Mouse (Mus musculus) liver, embryonic 16.5 days (tissue): ENCODE results near the gene Ppp1r1b. TPM values are rescaled to one million over a fixed set of nuclear protein-coding genes. Genes with fewer than 3 reads are reported as not detected.

ENCODE experiments used
- ATAC-seq: fragments of 200-750 bp; cut with Nextera tagmentation; 2 replicates; pipeline ENCODE4 v1.8.0; 2017; ENCODE audit warnings: low read depth, mild to moderate bottlenecking, moderate number of reproducible peaks, moderate library complexity
- H3K27ac ChIP-seq: fragments of 300-500 bp; sonication (generic); 2 replicates; pipeline ENCODE4 v1.5.1; 2014; ENCODE audit warnings: mild to moderate bottlenecking, low read length
- H3K27me3 ChIP-seq: fragments of 300-500 bp; sonication (generic); 2 replicates; pipeline ENCODE4 v1.6.1; 2014; ENCODE audit warnings: low read depth, low read length, mixed read lengths; ENCODE audit not compliant: control insufficient read depth, insufficient read depth
- H3K36me3 ChIP-seq: fragments of 300-500 bp; sonication (generic); 2 replicates; pipeline ENCODE4 v1.6.1; 2014; ENCODE audit warnings: mild to moderate bottlenecking; ENCODE audit not compliant: control insufficient read depth, insufficient read depth
- H3K4me1 ChIP-seq: fragments of 300-500 bp; sonication (generic); 2 replicates; pipeline ENCODE4 v1.6.1; 2014; ENCODE audit warnings: low read depth, low read length, mixed read lengths; ENCODE audit not compliant: control insufficient read depth
- H3K4me2 ChIP-seq: fragments of 300-500 bp; sonication (generic); 2 replicates; pipeline ENCODE4 v1.6.1; 2014; ENCODE audit warnings: low read depth, low read length, mixed read lengths
- H3K4me3 ChIP-seq: fragments of 300-500 bp; sonication (generic); 2 replicates; pipeline ENCODE4 v1.5.1; 2014; ENCODE audit warnings: low read depth, mild to moderate bottlenecking, low read length
- H3K9ac ChIP-seq: fragments of 300-500 bp; sonication (generic); 2 replicates; pipeline ENCODE4 v1.6.1; 2014; ENCODE audit warnings: low read depth, low read length
- H3K9me3 ChIP-seq: fragments of 300-500 bp; sonication (generic); replicated peaks from 2 replicates; pipeline ENCODE4 v1.6.1; 2016; ENCODE audit warnings: low read length; ENCODE audit not compliant: control insufficient read depth
- WGBS: fragments of 180-500 bp; shearing (Covaris S2); extraction: QIAGEN DNeasy Blood & Tissue Kit; methylation state at CpG from one replicate; pipeline ENCODE4 v1.1.7; 2014; ENCODE audit not compliant: insufficient replicate concordance; 5-methylcytosine and 5-hydroxymethylcytosine counted together
- polyA plus RNA-seq: library from polyadenylated mRNA; unstranded; fragments of >200 nt; fragmentation: Nextera tagmentation; extraction: Ambion mirVana; gene quantifications from 2 replicates; pipeline ENCODE4 v1.2.1, GENCODE M21; 2015

The Ppp1r1b gene
- polyA plus RNA-seq, 1 experiment from 2014 or later = 1.9 TPM

DNA sequence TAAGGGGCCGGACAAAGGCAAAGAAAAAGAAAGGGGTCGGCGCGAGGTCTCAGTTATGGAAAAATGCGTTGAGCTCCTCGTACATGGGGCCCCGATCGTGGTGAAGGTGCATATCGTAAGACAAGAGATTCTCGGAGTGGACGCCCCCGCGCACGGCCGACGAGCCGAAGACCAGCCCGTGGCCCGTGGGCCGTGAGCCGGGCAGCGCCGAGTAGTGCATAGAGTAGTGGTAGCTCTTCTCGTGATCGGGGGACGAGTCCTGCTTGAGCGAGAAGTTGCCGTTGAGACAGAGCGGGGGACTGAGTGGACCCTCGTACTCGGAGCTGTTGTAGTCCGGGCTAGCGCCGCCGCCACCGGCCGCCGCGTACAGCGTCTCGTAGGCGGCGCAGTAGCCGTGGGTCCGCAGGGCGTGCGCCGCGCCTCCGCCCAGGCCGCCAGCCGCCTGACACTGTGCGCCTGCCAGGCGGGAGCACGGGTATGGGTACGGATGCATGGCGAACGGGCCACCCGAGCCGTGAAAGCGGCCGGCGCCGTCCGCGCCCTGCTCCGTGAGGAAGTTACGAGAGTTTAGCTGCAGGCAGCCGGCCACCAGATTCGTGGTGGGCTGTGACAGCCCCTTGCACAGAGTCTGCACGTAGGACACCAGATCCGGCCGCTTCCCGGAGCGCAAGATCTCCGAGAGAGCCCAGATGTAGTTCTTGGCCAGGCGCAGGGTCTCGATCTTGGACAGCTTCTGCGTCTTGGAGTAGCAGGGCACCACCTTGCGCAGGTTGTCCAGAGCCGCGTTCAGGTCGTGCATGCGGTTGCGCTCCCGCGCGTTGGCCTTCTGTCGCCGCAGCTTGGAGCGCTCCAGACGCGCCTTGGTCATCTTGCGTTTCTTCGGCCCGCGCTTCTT is 20.8 kb upstream of the Ppp1r1b start:
- no peak overlapping the region for H3K9ac ChIP-seq

DNA sequence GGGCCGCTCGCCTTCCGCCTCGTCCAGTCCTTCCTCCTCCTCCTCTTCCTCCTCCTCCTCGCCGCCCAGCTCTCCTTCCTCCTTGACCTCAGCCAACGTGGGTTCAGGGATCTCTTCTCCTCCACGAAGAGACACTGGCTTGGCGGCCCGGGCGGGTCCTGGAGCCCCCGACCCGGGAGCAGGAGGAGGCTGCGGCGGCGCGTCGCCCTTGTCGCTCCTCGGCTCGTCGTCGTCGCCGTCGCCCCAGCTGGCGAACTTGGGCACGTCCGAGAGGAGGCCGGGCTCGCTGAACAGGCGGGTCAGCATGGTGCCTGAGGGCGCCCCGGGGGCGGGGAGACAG is 20.2 kb upstream of the Ppp1r1b start:
- H3K4me3 ChIP-seq = peak overlapping the region; percentile 19
- no peaks in the 10 kb centered on the region for H3K9me3 ChIP-seq
- H3K4me1 ChIP-seq = no peaks in the 10 kb centered on the region
- H3K4me2 ChIP-seq = no peak overlapping the region
- ATAC-seq = no peak
- no peaks in the 10 kb centered on the region for H3K36me3 ChIP-seq
- WGBS = under 1% methylated on average over 35 of the region's 35 CpGs
- no peak overlapping the region for H3K9ac ChIP-seq
- H3K27me3 ChIP-seq = peaks cover 95% of the 10 kb centered on the region
- no peak overlapping the region for H3K27ac ChIP-seq

More for the DNA sequence above, 20.8 kb upstream of the Ppp1r1b start:
- Histone ChIP-seq H3K9me3 (no peaks in the 10 kb centered on the region), H3K4me3 (peak overlapping the region; percentile 1; the same call in 1 of the 2 replicates), H3K4me1 (no peaks in the 10 kb centered on the region), H3K36me3 (no peaks in the 10 kb centered on the region), H3K27ac (no peak overlapping the region), H3K4me2 (no peak overlapping the region), H3K27me3 (peaks cover 97% of the 10 kb centered on the region)
- 1% methylated on average over 89 of the region's 97 CpGs for WGBS
- ATAC-seq = no peak

DNA sequence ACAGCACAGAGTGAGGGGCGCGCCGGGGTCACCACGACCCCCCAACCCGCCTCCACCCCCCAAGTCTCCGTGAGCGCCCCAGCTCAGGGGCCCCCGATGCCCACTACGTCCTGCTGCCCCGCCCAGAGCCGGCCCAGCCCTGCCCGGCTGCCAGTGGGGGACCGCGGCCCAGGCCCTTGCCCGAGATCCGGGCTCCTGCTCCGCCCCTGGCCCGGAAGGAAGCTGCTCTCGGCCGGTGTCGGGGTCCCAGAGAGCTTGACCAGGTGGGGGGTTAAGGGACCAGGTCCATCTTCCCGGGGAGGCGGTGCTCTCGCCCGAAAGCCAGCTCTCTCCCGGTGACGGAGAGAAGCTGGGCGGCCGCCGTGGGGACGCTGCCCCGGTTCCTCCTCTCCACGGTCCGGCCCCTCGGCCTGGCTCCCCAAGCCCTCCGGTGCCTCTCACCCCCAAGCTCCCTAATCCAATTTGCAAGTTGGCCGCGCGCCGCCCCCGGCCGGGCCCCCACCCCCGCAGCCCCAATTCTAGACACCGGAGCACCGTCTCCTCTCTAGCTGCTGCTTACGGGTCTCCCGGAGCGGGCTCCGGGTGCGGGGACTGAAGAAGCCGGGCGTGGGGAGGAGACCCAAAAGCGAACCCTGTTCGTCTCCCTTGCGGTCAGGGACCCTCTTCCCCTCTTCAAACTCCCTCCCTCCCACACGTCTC is 19.7 kb upstream of the Ppp1r1b start:
- Histone ChIP-seq H3K4me3 (peak overlapping the region; percentile 19), H3K4me2 (0 out of 2 replicates have a peak overlapping the region, but pooled peaks have one; percentile 9), H3K9ac (no peak overlapping the region)

DNA sequence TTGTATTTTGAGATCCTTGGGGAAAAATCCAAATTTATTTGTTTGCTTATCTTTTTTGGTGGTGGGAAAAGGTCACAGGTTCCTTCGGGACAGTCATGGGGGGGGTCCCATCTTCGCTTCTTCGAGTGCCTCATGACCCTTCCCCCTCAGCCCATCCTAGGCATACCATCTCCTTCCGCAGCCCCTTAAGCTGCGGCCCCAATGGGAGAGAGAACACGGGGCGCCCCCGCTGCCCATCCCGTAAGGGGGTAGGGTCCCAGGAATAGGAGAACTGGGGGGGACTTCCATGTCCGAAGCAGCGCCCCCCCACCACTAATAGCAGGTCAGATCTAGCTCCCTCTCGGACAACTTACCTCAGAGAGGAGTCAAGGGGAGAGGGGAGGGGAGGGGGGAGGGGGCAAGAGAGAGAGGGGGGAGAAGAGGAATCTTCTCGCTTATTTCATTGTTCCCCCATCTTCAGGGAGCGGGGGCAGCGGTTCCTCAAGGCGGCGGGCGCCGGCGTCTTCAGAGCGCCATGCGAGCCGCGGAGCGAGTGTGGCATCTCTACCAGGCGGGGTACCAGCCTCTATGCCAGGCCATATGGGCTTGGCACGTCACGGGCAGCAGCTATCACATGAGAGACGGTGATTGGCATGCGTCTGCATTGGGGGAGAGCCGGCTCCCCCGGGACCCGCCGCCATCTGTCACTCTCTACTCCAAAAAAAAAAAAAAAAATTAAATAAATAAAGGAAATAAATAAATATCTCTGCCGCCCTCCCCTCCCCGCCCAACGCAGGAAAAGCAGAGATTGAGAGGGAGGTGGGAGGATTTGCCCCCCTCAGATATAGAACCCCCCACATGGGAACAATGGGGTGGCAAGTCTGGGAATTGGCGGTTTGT is 18.9 kb upstream of the Ppp1r1b start, which contains the start of gene Neurod2:
Neurod2 (minus strand) TSS at position 568 of the 879 bp plus-strand sequence.
- no peak within 1 kb of the TSS for H3K4me3 ChIP-seq
- no peak for ATAC-seq
- H3K4me2 ChIP-seq = 0 out of 2 replicates have a peak within 1 kb of the TSS, but pooled peaks have one; percentile 9
- H3K36me3 ChIP-seq = no peaks in the 10 kb centered on the region
- H3K27me3 ChIP-seq = peaks cover 95% of the 10 kb centered on the region
- 3% methylated on average over 38 of the region's 38 CpGs for WGBS
- no peak within 1 kb of the TSS for H3K27ac ChIP-seq
- H3K9ac ChIP-seq = no peak within 1 kb of the TSS
- no peaks in the 10 kb centered on the region for H3K4me1 ChIP-seq
- no peaks in the 10 kb centered on the region for H3K9me3 ChIP-seq

More for the DNA sequence above, 19.7 kb upstream of the Ppp1r1b start:
- Histone ChIP-seq H3K4me1 (no peaks in the 10 kb centered on the region), H3K9me3 (no peaks in the 10 kb centered on the region), H3K27me3 (peaks cover 95% of the 10 kb centered on the region), H3K27ac (no peak overlapping the region), H3K36me3 (no peaks in the 10 kb centered on the region)
- ATAC-seq = no peak
- under 1% methylated on average over 55 of the region's 56 CpGs for WGBS

DNA sequence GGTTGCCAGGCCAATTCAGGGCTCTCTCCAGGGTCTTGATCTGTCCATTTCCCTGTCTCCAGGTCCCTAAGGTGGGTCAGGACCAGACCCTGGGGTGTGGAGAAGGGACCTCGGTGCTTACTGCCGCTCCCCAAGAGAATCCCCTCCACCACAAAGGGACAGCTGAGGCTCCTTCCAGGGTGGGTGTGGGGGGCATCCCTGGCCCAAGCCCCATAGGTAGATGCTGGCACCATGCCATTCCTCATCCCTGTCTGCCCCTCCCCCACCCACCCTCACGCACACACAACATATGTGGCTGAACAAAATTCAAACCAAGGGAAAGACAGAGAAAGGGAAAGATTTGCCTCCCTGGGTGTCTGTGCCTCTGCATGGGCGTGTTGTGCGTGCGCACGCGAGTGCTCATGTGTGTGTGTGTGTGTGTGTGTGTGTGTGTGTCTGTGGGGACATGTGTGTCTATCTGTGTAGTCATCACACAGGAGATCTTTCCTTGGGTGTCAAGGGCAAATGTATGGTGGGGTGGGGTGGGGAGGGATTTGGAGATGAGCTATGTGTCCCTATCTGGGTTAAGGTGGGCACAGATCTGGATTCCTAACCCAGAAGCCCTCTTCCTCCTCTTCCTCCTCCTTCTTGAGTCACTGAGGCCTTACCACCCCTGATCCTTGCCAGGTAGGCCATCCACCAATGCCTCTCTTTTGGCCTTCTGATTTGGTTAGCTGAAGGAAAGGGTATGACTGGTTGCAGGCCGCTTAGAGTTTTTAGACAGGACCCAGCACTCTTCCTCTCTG is 18.1 kb upstream of the Ppp1r1b start:
- H3K4me2 ChIP-seq = no peak overlapping the region
- H3K9ac ChIP-seq = no peak overlapping the region
- H3K9me3 ChIP-seq = no peaks in the 10 kb centered on the region
- H3K36me3 ChIP-seq = no peaks in the 10 kb centered on the region
- no peak overlapping the region for H3K4me3 ChIP-seq
- H3K27ac ChIP-seq = no peak overlapping the region
- H3K4me1 ChIP-seq = no peaks in the 10 kb centered on the region; the same call in 1 of the 2 replicates
- WGBS = 39% methylated on average over 9 of the region's 9 CpGs
- ATAC-seq = no peak
- H3K27me3 ChIP-seq = peaks cover 95% of the 10 kb centered on the region

DNA sequence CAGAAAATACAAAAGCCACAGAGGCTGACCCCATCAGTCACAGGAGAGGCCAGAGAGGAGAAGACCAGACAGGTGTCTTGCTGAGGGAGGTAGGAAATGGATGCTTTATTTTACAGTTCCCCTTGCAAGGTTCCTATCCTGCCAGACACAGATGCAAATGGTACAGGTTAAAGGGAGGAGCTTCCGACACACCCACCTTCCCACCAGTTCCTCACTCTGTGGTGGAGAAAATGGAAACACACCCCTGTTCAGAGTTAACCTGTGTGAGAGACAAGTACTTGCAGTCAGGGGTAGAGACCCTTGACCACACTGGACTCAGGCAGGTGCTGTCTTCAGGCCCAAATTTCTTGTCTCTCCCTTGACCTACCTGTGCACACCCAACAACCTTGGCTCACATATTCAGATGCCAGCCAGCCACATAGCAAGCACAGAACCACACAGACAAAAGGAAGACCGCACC is 17.4 kb upstream of the Ppp1r1b start:
- no peaks in the 10 kb centered on the region for H3K9me3 ChIP-seq
- H3K9ac ChIP-seq = no peak overlapping the region
- H3K4me3 ChIP-seq = no peak overlapping the region
- H3K27me3 ChIP-seq = peaks cover 95% of the 10 kb centered on the region
- no peak for ATAC-seq
- H3K27ac ChIP-seq = no peak overlapping the region
- H3K4me1 ChIP-seq = no peaks in the 10 kb centered on the region; the same call in 1 of the 2 replicates
- H3K36me3 ChIP-seq = no peaks in the 10 kb centered on the region
- H3K4me2 ChIP-seq = no peak overlapping the region
- 45% methylated on average over 2 of the region's 2 CpGs for WGBS

DNA sequence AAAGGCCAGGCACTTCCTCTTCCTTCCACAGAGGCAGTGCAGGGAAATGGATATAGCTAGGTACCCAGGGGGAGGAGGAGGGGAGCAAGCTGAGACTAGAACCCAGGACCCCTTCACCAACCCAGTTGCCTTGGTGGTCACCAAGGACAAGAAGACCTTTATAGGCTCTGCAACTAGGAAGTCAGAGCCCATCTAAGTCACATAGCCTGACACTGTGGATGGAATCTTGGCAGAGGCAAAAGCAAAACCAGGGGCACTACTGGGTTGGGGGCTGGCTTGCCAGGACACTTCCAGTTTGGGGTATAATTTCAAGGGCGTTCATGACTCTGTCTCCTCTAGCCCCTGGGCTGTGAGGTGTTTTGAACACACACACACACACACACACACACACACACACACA is 16.8 kb upstream of the Ppp1r1b start:
- ATAC-seq = no peak
- H3K4me1 ChIP-seq = no peaks in the 10 kb centered on the region; the same call in 1 of the 2 replicates
- H3K36me3 ChIP-seq = no peaks in the 10 kb centered on the region
- H3K9me3 ChIP-seq = no peaks in the 10 kb centered on the region
- peaks cover 94% of the 10 kb centered on the region for H3K27me3 ChIP-seq
- WGBS = 27% methylated on average over 1 of the region's 1 CpGs
- no peak overlapping the region for H3K4me2 ChIP-seq
- no peak overlapping the region for H3K4me3 ChIP-seq
- no peak overlapping the region for H3K9ac ChIP-seq
- no peak overlapping the region for H3K27ac ChIP-seq

DNA sequence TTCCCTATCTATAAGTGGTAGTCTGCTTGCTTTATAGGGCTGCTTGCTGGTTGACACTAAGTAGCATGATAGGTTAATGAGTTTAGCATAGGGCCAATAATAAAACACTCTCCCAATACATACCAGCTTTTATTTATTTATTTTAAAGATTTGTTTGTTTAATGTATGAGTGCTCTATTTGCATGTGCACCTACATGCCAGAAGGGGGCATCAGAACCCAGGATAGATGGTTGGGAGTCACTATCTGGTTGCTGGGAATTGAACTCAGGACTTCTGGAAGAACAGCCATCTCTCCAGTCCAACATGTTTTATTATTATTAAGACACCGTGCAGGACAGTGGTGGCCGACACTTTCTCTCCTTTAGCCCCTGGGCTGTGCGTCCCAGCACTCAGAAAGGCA is 16.0 kb upstream of the Ppp1r1b start:
- 63% methylated on average over 3 of the region's 3 CpGs for WGBS
- no peaks in the 10 kb centered on the region for H3K9me3 ChIP-seq
- H3K27ac ChIP-seq = no peak overlapping the region
- no peaks in the 10 kb centered on the region; the same call in 1 of the 2 replicates for H3K4me1 ChIP-seq
- H3K9ac ChIP-seq = no peak overlapping the region
- H3K4me2 ChIP-seq = no peak overlapping the region
- H3K4me3 ChIP-seq = no peak overlapping the region
- peaks cover 94% of the 10 kb centered on the region for H3K27me3 ChIP-seq
- H3K36me3 ChIP-seq = no peaks in the 10 kb centered on the region
- ATAC-seq = no peak
